8 mouse cellular contexts compared by ENCODE assay signal in genomic region chr5:122284183-122285028, GRCm38 (mm10). TPM values are rescaled to one million over a fixed set of nuclear protein-coding genes. Genes with fewer than 3 reads are reported as not detected.
DNase-seq lines count a peak whose midpoint lies in the region; ATAC-seq and TF ChIP-seq lines count a peak whose summit lies in the region.

Gene Pptc7, plus strand, starts transcription at chr5:122284365.

- no peak for TF ChIP-seq CTCF in bone marrow macrophage, adult 2 months (IDR thresholded peaks at IDR 0.05; ENCODE audit: low read depth, low read length)
- no peak for TF ChIP-seq CTCF in embryonic fibroblast, embryonic 13.5 days (IDR thresholded peaks at IDR 0.05; ENCODE audit: borderline replicate concordance, insufficient read depth, low read length)

- H3K4me2 ChIP-seq in kidney, embryonic 15.5 days = peak within 1 kb of the TSS; percentile 96

- no peaks in the 10 kb centered on the region for H3K27me3 ChIP-seq in heart, embryonic 10.5 days (ENCODE audit: insufficient read depth, poor library complexity, severe bottlenecking)
- no peaks in the 10 kb centered on the region for H3K27me3 ChIP-seq in kidney, embryonic 15.5 days

- H3K9ac ChIP-seq in kidney, embryonic 15.5 days = peak within 1 kb of the TSS; percentile 88

- no peak for TF ChIP-seq POLR2A in bone marrow macrophage, adult 2 months (IDR thresholded peaks at IDR 0.05; ENCODE audit: borderline replicate concordance, low read depth, low read length)
- TF ChIP-seq POLR2A in embryonic fibroblast, embryonic 13.5 days (IDR thresholded peaks at IDR 0.05; ENCODE audit: low read depth, low read length) = peak; percentile 55

- under 1% methylated on average over 111 of the region's 114 CpGs for WGBS in heart, embryonic 10.5 days
- under 1% methylated on average over 108 of the region's 114 CpGs for WGBS in kidney, embryonic 15.5 days

- peak within 1 kb of the TSS; percentile 16 for H3K27ac ChIP-seq in bone marrow macrophage, adult 2 months (ENCODE audit: insufficient read depth, low read depth, low read length)
- H3K27ac ChIP-seq in embryonic fibroblast, embryonic 13.5 days (ENCODE audit: insufficient read depth, low read length) = no peak within 1 kb of the TSS
- H3K27ac ChIP-seq in heart, embryonic 10.5 days = peak within 1 kb of the TSS; percentile 96
- H3K27ac ChIP-seq in kidney, embryonic 15.5 days = peak within 1 kb of the TSS; percentile 75

- peak; percentile 94 for ATAC-seq in kidney, embryonic 15.5 days (replicated peaks; ENCODE audit: low FRiP score)
- ATAC-seq in monocyte, adult 5-6 weeks (replicated peaks; ENCODE audit: insufficient number of reproducible peaks, low FRiP score, low TSS enrichment, poor library complexity, severe bottlenecking) = peak; percentile 81

- peak within 1 kb of the TSS; percentile 91 for H3K4me3 ChIP-seq in bone marrow macrophage, adult 2 months (ENCODE audit: insufficient read depth, low read length)
- peak within 1 kb of the TSS; percentile 81 for H3K4me3 ChIP-seq in embryonic fibroblast, embryonic 13.5 days (ENCODE audit: insufficient read depth, low read length)
- peak within 1 kb of the TSS; percentile 94 for H3K4me3 ChIP-seq in heart, embryonic 10.5 days
- H3K4me3 ChIP-seq in kidney, embryonic 15.5 days (replicated peaks) = peak within 1 kb of the TSS; percentile 91

- H3K36me3 ChIP-seq in heart, embryonic 10.5 days = peaks cover 19% of the 10 kb centered on the region
- peaks cover 16% of the 10 kb centered on the region for H3K36me3 ChIP-seq in kidney, embryonic 15.5 days

- H3K9me3 ChIP-seq in heart, embryonic 10.5 days = no peaks in the 10 kb centered on the region
- H3K9me3 ChIP-seq in kidney, embryonic 15.5 days (replicated peaks) = no peaks in the 10 kb centered on the region

- DNase-seq in 416B (ENCODE audit: low read depth) (peak; percentile 92), liver (peak; percentile 97)
- DNase-seq in heart, embryonic 10.5 days (ENCODE audit: low spot score) = peak; percentile 96
- peak; percentile 92 to 98 for DNase-seq in spleen, postnatal 4 days (ENCODE audit: low spot score in 2 of 2)

- peaks cover 40% of the 10 kb centered on the region for H3K4me1 ChIP-seq in bone marrow macrophage, adult 2 months (ENCODE audit: control insufficient read depth, insufficient read depth, low read length)
- H3K4me1 ChIP-seq in embryonic fibroblast, embryonic 13.5 days (ENCODE audit: control insufficient read depth, insufficient read depth, low read length) = peaks cover 15% of the 10 kb centered on the region
- H3K4me1 ChIP-seq in heart, embryonic 10.5 days = peaks cover 32% of the 10 kb centered on the region
- H3K4me1 ChIP-seq in kidney, embryonic 15.5 days = peaks cover 42% of the 10 kb centered on the region

RNA-seq across cellular contexts. Expression of gene Pptc7, which starts in this region (rescaled TPM):
- 12.3 and 13.5 TPM in 2 replicates for polyA plus RNA-seq in bone marrow macrophage, adult 2 months (2012; ENCODE audit: insufficient read depth, insufficient read length, missing spikeins)
- polyA plus RNA-seq in embryonic fibroblast, embryonic 13.5 days (2011; ENCODE audit: insufficient read length, low read depth, missing spikeins) = 15.6 and 15.9 TPM in 2 replicates
- polyA plus RNA-seq in heart, embryonic 10.5 days (2016; fragmentation: Nextera tagmentation; extraction: Ambion mirVana) = 9.1 and 9.9 TPM in 2 replicates
- polyA plus RNA-seq in kidney, embryonic 15.5 days (2015; fragmentation: Nextera tagmentation; extraction: Ambion mirVana) = 8.2 and 9.1 TPM in 2 replicates
- total RNA-seq in monocyte, adult 5-6 weeks (2017) = 33.3 to 37.2 TPM (median 36.9 TPM) in 3 replicates
